Mouse (Mus musculus): ENCODE results near the gene Dpp6. TPM values are rescaled to one million over a fixed set of nuclear protein-coding genes. Genes with fewer than 3 reads are reported as not detected.
"Not testable (repeated sequence)": the region's sequence is repeated elsewhere in the genome, so short reads cannot be mapped to it uniquely, and the experiment has no call there.

The Dpp6 gene
- polyA plus RNA-seq, 1 experiment from 2014 or later = 0.36 TPM

GRCm38 (mm10) chr5:27454386-27454785 lies 637.4 kb downstream of the Dpp6 start:
- no peak overlapping the region for H3K9ac ChIP-seq (ENCODE audit: low read length)
- no peaks in the 10 kb centered on the region for H3K4me1 ChIP-seq (ENCODE audit: control insufficient read depth in 2 of 2, insufficient read depth in 2 of 2, low read length in 2 of 2)
- H3K4me3 ChIP-seq (ENCODE audit: control insufficient read depth in 1 of 2, insufficient read depth in 1 of 2, low read depth in 1 of 2, low read length in 2 of 2) = no peak overlapping the region
- WGBS = 74% methylated on average over 3 of the region's 3 CpGs
- H3K27ac ChIP-seq (replicated peaks in 1 of 2; ENCODE audit: control insufficient read depth in 1 of 2, insufficient read depth in 1 of 2, low read depth in 2 of 2, low read length in 2 of 2) = no peak overlapping the region
- H3K27me3 ChIP-seq (ENCODE audit: control insufficient read depth, insufficient read depth, low read length) = no peaks in the 10 kb centered on the region
- H3K4me2 ChIP-seq (ENCODE audit: low read length) = no peak overlapping the region
- ATAC-seq (ENCODE audit: insufficient number of reproducible peaks, insufficient read depth, low FRiP score, low read depth) = no peak
- H3K9me3 ChIP-seq (ENCODE audit: control insufficient read depth, low read length) = no peaks in the 10 kb centered on the region
- H3K36me3 ChIP-seq (ENCODE audit: control insufficient read depth, insufficient read depth, low read length) = no peaks in the 10 kb centered on the region

DNA sequence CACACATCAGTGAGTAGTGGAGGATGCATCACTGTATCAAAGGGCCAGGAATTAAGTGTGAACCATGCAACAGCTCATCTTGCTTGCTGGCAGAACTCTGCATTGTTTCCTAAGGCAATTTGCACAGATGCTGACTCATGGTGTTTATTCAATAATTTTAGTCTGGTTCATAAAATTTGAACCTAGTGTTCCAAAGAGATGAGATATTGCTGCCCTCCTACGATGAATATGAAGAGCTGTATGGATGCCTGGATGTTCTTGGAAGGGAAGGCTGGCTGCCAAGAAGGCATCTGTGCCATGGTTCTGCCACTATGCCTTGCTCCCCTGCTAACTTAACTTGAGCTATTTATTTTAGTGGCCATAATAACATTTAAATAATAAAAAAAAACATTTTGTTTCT lies 640.0 kb downstream of the Dpp6 start:
- ATAC-seq (ENCODE audit: insufficient number of reproducible peaks, insufficient read depth, low FRiP score, low read depth) = no peak
- Histone ChIP-seq H3K4me2 (ENCODE audit: low read length) (no peak overlapping the region), H3K9ac (ENCODE audit: low read length) (no peak overlapping the region), H3K4me1 (ENCODE audit: control insufficient read depth in 2 of 2, insufficient read depth in 2 of 2, low read length in 2 of 2) (no peaks in the 10 kb centered on the region), H3K36me3 (ENCODE audit: control insufficient read depth, insufficient read depth, low read length) (no peaks in the 10 kb centered on the region), H3K27ac (replicated peaks in 1 of 2; ENCODE audit: control insufficient read depth in 1 of 2, insufficient read depth in 1 of 2, low read depth in 2 of 2, low read length in 2 of 2) (no peak overlapping the region), H3K9me3 (ENCODE audit: control insufficient read depth, low read length) (no peaks in the 10 kb centered on the region), H3K27me3 (ENCODE audit: control insufficient read depth, insufficient read depth, low read length) (no peaks in the 10 kb centered on the region), H3K4me3 (ENCODE audit: control insufficient read depth in 1 of 2, insufficient read depth in 1 of 2, low read depth in 1 of 2, low read length in 2 of 2) (no peak overlapping the region)
- 86% methylated on average over 1 of the region's 1 CpGs for WGBS

DNA sequence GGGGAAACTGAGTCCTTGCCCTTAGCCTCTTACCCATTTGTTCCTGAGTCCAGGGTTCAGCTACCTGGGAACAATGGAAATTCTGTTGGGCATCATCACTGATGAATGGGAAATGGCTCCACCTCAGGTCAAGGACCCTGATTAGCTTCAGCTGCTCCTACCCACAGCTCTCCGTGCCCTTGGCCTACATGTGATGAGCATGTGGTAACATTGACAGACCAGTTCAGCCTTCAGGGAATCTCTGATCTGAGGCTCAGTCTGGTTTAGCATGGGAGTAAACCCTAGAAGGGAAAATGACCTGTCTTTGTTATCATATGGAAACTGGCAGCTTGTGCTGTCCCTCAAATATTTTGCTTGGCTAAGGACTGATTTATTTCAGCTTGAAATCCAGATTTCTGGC lies 640.7 kb downstream of the Dpp6 start:
- Histone ChIP-seq H3K27ac (replicated peaks in 1 of 2; ENCODE audit: control insufficient read depth in 1 of 2, insufficient read depth in 1 of 2, low read depth in 2 of 2, low read length in 2 of 2) (no peak overlapping the region), H3K4me3 (ENCODE audit: control insufficient read depth in 1 of 2, insufficient read depth in 1 of 2, low read depth in 1 of 2, low read length in 2 of 2) (no peak overlapping the region), H3K9me3 (ENCODE audit: control insufficient read depth, low read length) (no peaks in the 10 kb centered on the region), H3K4me1 (ENCODE audit: control insufficient read depth in 2 of 2, insufficient read depth in 2 of 2, low read length in 2 of 2) (no peaks in the 10 kb centered on the region), H3K27me3 (ENCODE audit: control insufficient read depth, insufficient read depth, low read length) (no peaks in the 10 kb centered on the region), H3K4me2 (ENCODE audit: low read length) (no peak overlapping the region), H3K36me3 (ENCODE audit: control insufficient read depth, insufficient read depth, low read length) (no peaks in the 10 kb centered on the region), H3K9ac (ENCODE audit: low read length) (no peak overlapping the region)
- ATAC-seq (ENCODE audit: insufficient number of reproducible peaks, insufficient read depth, low FRiP score, low read depth) = no peak
- 70% methylated on average over 1 of the region's 1 CpGs for WGBS

DNA sequence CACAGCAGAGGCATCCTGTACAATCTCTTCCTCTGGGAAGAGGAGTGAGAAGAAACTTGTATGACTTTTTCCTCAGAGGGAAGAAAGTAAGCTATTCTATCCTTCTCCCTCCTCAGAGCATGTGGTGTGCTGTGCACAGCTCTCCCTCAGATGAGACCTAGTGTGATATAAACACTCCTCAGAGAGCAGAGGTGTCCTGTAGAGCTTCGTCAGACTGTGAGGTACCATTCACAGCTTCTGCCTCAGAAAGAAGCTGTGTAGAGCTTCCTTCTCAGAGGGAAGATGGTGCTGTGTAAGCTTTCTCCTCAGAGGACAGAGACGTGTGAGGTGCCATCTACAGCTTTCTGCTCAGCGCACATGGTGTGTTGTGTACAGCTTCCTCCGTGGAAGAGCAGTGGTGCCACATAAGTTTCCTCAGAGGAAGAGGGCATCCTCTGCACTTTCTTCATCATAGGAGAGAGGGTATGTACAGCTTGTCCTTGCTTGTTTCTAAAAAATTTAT lies 658.0 kb downstream of the Dpp6 start:
- no peak overlapping the region for H3K9ac ChIP-seq (ENCODE audit: low read length)
- H3K27ac ChIP-seq (replicated peaks in 1 of 2; ENCODE audit: control insufficient read depth in 1 of 2, insufficient read depth in 1 of 2, low read depth in 2 of 2, low read length in 2 of 2) = no peak overlapping the region
- H3K4me3 ChIP-seq (ENCODE audit: control insufficient read depth in 1 of 2, insufficient read depth in 1 of 2, low read depth in 1 of 2, low read length in 2 of 2) = no peak overlapping the region
- H3K4me1 ChIP-seq (ENCODE audit: control insufficient read depth in 2 of 2, insufficient read depth in 2 of 2, low read length in 2 of 2) = no peaks in the 10 kb centered on the region
- ATAC-seq (ENCODE audit: insufficient number of reproducible peaks, insufficient read depth, low FRiP score, low read depth) = no peak
- no peaks in the 10 kb centered on the region for H3K36me3 ChIP-seq (ENCODE audit: control insufficient read depth, insufficient read depth, low read length)
- no peaks in the 10 kb centered on the region for H3K9me3 ChIP-seq (ENCODE audit: control insufficient read depth, low read length)
- WGBS = 69% methylated on average over 4 of the region's 4 CpGs
- no peak overlapping the region for H3K4me2 ChIP-seq (ENCODE audit: low read length)
- H3K27me3 ChIP-seq (ENCODE audit: control insufficient read depth, insufficient read depth, low read length) = no peaks in the 10 kb centered on the region

DNA sequence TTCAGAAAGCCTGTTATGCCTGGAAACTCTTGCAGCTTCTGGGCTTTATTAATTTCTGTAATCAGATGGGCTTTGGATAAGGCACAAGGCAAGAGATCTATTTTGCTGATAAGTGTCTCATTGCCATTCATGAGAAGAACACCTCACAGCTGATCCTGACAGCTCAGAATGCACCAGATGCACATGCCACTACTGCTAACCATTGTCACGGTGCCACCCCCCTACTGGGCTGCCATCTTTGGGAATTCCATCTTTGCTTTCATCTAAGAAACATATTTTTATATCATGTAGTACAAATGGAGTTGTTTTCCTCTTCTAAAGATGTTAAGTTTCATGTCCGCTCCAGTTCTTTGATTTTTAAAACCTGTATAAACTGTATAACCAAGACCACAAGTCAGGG lies 664.7 kb downstream of the Dpp6 start:
- Histone ChIP-seq H3K9ac (ENCODE audit: low read length) (no peak overlapping the region), H3K4me3 (ENCODE audit: control insufficient read depth in 1 of 2, insufficient read depth in 1 of 2, low read depth in 1 of 2, low read length in 2 of 2) (no peak overlapping the region), H3K4me2 (ENCODE audit: low read length) (no peak overlapping the region), H3K27ac (replicated peaks in 1 of 2; ENCODE audit: control insufficient read depth in 1 of 2, insufficient read depth in 1 of 2, low read depth in 2 of 2, low read length in 2 of 2) (no peak overlapping the region), H3K27me3 (ENCODE audit: control insufficient read depth, insufficient read depth, low read length) (no peaks in the 10 kb centered on the region), H3K9me3 (ENCODE audit: control insufficient read depth, low read length) (no peaks in the 10 kb centered on the region), H3K4me1 (ENCODE audit: control insufficient read depth in 2 of 2, insufficient read depth in 2 of 2, low read length in 2 of 2) (no peaks in the 10 kb centered on the region), H3K36me3 (ENCODE audit: control insufficient read depth, insufficient read depth, low read length) (no peaks in the 10 kb centered on the region)
- ATAC-seq (ENCODE audit: insufficient number of reproducible peaks, insufficient read depth, low FRiP score, low read depth) = no peak
- 72% methylated on average over 2 of the region's 2 CpGs for WGBS

DNA sequence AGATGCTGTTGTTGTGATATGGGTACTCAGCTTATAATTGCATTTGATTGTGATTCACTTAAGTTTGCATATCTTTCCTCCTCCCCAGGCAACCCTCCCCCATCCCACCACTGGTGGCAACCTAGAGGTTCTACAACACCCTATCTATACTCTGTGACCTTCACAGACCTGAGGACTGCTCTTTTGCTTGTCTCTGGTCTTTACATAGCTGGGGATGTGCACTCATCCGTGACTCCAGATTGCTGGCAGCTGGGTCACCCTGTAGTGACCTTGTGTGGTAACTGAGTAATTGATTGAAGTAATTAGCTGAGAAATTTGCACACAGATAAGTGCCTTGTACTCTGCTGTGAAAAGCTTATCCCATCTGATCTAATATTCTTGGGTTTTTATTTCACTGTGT lies 669.1 kb downstream of the Dpp6 start:
- Histone ChIP-seq H3K36me3 (ENCODE audit: control insufficient read depth, insufficient read depth, low read length) (no peaks in the 10 kb centered on the region), H3K4me3 (ENCODE audit: control insufficient read depth in 1 of 2, insufficient read depth in 1 of 2, low read depth in 1 of 2, low read length in 2 of 2) (no peak overlapping the region), H3K27ac (replicated peaks in 1 of 2; ENCODE audit: control insufficient read depth in 1 of 2, insufficient read depth in 1 of 2, low read depth in 2 of 2, low read length in 2 of 2) (no peak overlapping the region), H3K9ac (ENCODE audit: low read length) (no peak overlapping the region), H3K27me3 (ENCODE audit: control insufficient read depth, insufficient read depth, low read length) (no peaks in the 10 kb centered on the region), H3K9me3 (ENCODE audit: control insufficient read depth, low read length) (no peaks in the 10 kb centered on the region), H3K4me2 (ENCODE audit: low read length) (no peak overlapping the region), H3K4me1 (ENCODE audit: control insufficient read depth in 2 of 2, insufficient read depth in 2 of 2, low read length in 2 of 2) (no peaks in the 10 kb centered on the region)
- 33% methylated on average over 1 of the region's 1 CpGs for WGBS
- ATAC-seq (ENCODE audit: insufficient number of reproducible peaks, insufficient read depth, low FRiP score, low read depth) = no peak

GRCm38 (mm10) chr5:27490942-27491341 lies 673.9 kb downstream of the Dpp6 start:
- no peaks in the 10 kb centered on the region for H3K36me3 ChIP-seq (ENCODE audit: control insufficient read depth, insufficient read depth, low read length)
- ATAC-seq (ENCODE audit: insufficient number of reproducible peaks, insufficient read depth, low FRiP score, low read depth) = no peak
- no peak overlapping the region for H3K9ac ChIP-seq (ENCODE audit: low read length)
- no peak overlapping the region for H3K4me2 ChIP-seq (ENCODE audit: low read length)
- 78% methylated on average over 4 of the region's 4 CpGs for WGBS
- no peaks in the 10 kb centered on the region for H3K27me3 ChIP-seq (ENCODE audit: control insufficient read depth, insufficient read depth, low read length)
- H3K4me1 ChIP-seq (ENCODE audit: control insufficient read depth in 2 of 2, insufficient read depth in 2 of 2, low read length in 2 of 2) = no peaks in the 10 kb centered on the region
- no peak overlapping the region for H3K27ac ChIP-seq (replicated peaks in 1 of 2; ENCODE audit: control insufficient read depth in 1 of 2, insufficient read depth in 1 of 2, low read depth in 2 of 2, low read length in 2 of 2)
- H3K4me3 ChIP-seq (ENCODE audit: control insufficient read depth in 1 of 2, insufficient read depth in 1 of 2, low read depth in 1 of 2, low read length in 2 of 2) = no peak overlapping the region
- no peaks in the 10 kb centered on the region for H3K9me3 ChIP-seq (ENCODE audit: control insufficient read depth, low read length)

GRCm38 (mm10) chr5:27501338-27501737 lies 684.3 kb downstream of the Dpp6 start, which contains the start of gene Speer4b:
Speer4b (minus strand) TSS chr5:27501438.
- 45% methylated on average over 1 of the region's 1 CpGs for WGBS
- H3K4me3 ChIP-seq (ENCODE audit: control insufficient read depth in 1 of 2, insufficient read depth in 1 of 2, low read depth in 1 of 2, low read length in 2 of 2); H3K4me2 ChIP-seq (ENCODE audit: low read length); H3K27ac ChIP-seq (replicated peaks in 1 of 2; ENCODE audit: control insufficient read depth in 1 of 2, insufficient read depth in 1 of 2, low read depth in 2 of 2, low read length in 2 of 2); H3K36me3 ChIP-seq (ENCODE audit: control insufficient read depth, insufficient read depth, low read length); H3K4me1 ChIP-seq (ENCODE audit: control insufficient read depth in 2 of 2, insufficient read depth in 2 of 2, low read length in 2 of 2); H3K27me3 ChIP-seq (ENCODE audit: control insufficient read depth, insufficient read depth, low read length); ATAC-seq (ENCODE audit: insufficient number of reproducible peaks, insufficient read depth, low FRiP score, low read depth); H3K9ac ChIP-seq (ENCODE audit: low read length); H3K9me3 ChIP-seq (ENCODE audit: control insufficient read depth, low read length): not testable (repeated sequence)

Data from heart, embryonic 14.5 days (tissue).